Mouse (Mus musculus): ENCODE measurements at regions not wholly inside any gene's neighbourhood (a gene's known extent, or its start where the extent isn't known, plus 50 kb on each side); places are given as distances from the start of the nearest gene placed in this dataset.
"Not testable (repeated sequence)": the region's sequence is repeated elsewhere in the genome, so short reads cannot be mapped to it uniquely, and the experiment has no call there.

- no peak for DNase-seq (ENCODE audit: low spot score)
These were observed 117.8 kb upstream of the C9orf72 start for GRCm38 (mm10) chr4:35343751-35344150.

- DNase-seq (ENCODE audit: low spot score), result no peak
These were observed 105.2 kb upstream of the C9orf72 start for GRCm38 (mm10) chr4:35331161-35331560.

- DNase-seq (ENCODE audit: low spot score), result peak; percentile 15
These were observed 99.3 kb upstream of the C9orf72 start for GRCm38 (mm10) chr4:35325300-35325699.

GRCm38 (mm10) chr4:35322432-35323173 lies 96.6 kb upstream of the C9orf72 start:
- DNase-seq (ENCODE audit: low spot score), result no peak

- DNase-seq (ENCODE audit: low spot score), result peak; percentile 29
These were observed 84.5 kb upstream of the C9orf72 start for GRCm38 (mm10) chr4:35310396-35310977.

- DNase-seq (ENCODE audit: low spot score), result no peak
These were observed 82.2 kb upstream of the C9orf72 start for GRCm38 (mm10) chr4:35308221-35308620.

- DNase-seq (ENCODE audit: low spot score), result no peak
These were observed 79.2 kb upstream of the C9orf72 start for GRCm38 (mm10) chr4:35305210-35305609.

GRCm38 (mm10) chr4:35300848-35301247 lies 74.9 kb upstream of the C9orf72 start:
- no peak for DNase-seq (ENCODE audit: low spot score)

GRCm38 (mm10) chr4:35300374-35300773 lies 74.4 kb upstream of the C9orf72 start:
- not testable (repeated sequence) for DNase-seq (ENCODE audit: low spot score)

GRCm38 (mm10) chr4:35284611-35285010 lies 58.6 kb upstream of the C9orf72 start:
- DNase-seq (ENCODE audit: low spot score), result no peak
